Mouse (Mus musculus) hindbrain, embryonic 12.5 days (tissue): ENCODE results near the gene Slc25a47. TPM values are rescaled to one million over a fixed set of nuclear protein-coding genes. Genes with fewer than 3 reads are reported as not detected.

Source experiments
- ATAC-seq: fragments of 200-750 bp; cut with Nextera tagmentation; 2 replicates; pipeline ENCODE4 v1.8.0; 2017; ENCODE audit warnings: moderate TSS enrichment; ENCODE audit not compliant: low FRiP score
- H3K27ac ChIP-seq: fragments of 300-500 bp; sonication (generic); 2 replicates; pipeline ENCODE4 v1.5.1; 2016; ENCODE audit warnings: mild to moderate bottlenecking
- H3K27me3 ChIP-seq: fragments of 300-500 bp; sonication (generic); 2 replicates; pipeline ENCODE4 v1.6.1; 2016; ENCODE audit warnings: mild to moderate bottlenecking
- H3K36me3 ChIP-seq: fragments of 300-500 bp; sonication (generic); 2 replicates; pipeline ENCODE4 v1.6.1; 2016; ENCODE audit warnings: mild to moderate bottlenecking
- H3K4me1 ChIP-seq: fragments of 300-500 bp; sonication (generic); 2 replicates; pipeline ENCODE4 v1.6.1; 2016
- H3K4me2 ChIP-seq: fragments of 300-500 bp; sonication (generic); replicated peaks from 2 replicates; pipeline ENCODE4 v1.6.1; 2016; ENCODE audit warnings: mild to moderate bottlenecking
- H3K4me3 ChIP-seq: fragments of 300-500 bp; sonication (generic); 2 replicates; pipeline ENCODE4 v1.5.1; 2016; ENCODE audit warnings: mild to moderate bottlenecking
- H3K9ac ChIP-seq: fragments of 300-500 bp; sonication (generic); 2 replicates; pipeline ENCODE4 v1.6.1; 2016; ENCODE audit warnings: mild to moderate bottlenecking, moderate library complexity
- H3K9me3 ChIP-seq: fragments of 300-500 bp; sonication (generic); replicated peaks from 2 replicates; pipeline ENCODE4 v1.6.1; 2016; ENCODE audit warnings: mild to moderate bottlenecking
- WGBS: fragments of 180-500 bp; shearing (Covaris S2); methylation state at CpG from one replicate; pipeline ENCODE4 v1.1.7; 2016; 5-methylcytosine and 5-hydroxymethylcytosine counted together
- polyA plus RNA-seq: library from polyadenylated mRNA; unstranded; fragments of >200 nt; fragmentation: Nextera tagmentation; extraction: Ambion mirVana; gene quantifications from 2 replicates; pipeline ENCODE4 v1.2.1, GENCODE M21; 2016

The Slc25a47 gene
- polyA plus RNA-seq, 1 experiment from 2014 or later, result 11.1 TPM

GRCm38 (mm10) chr12:108810309-108810708, 25.5 kb upstream of the Slc25a47 start:
- no peaks in the 10 kb centered on the region for H3K27me3 ChIP-seq
- no peak overlapping the region for H3K4me3 ChIP-seq
- WGBS, result 94% methylated on average over 7 of the region's 7 CpGs
- no peaks in the 10 kb centered on the region for H3K4me1 ChIP-seq
- no peak overlapping the region for H3K9ac ChIP-seq
- H3K9me3 ChIP-seq, result no peaks in the 10 kb centered on the region
- peaks cover 17% of the 10 kb centered on the region for H3K36me3 ChIP-seq
- H3K27ac ChIP-seq, result no peak overlapping the region
- ATAC-seq, result no peak
- H3K4me2 ChIP-seq, result no peak overlapping the region

- H3K4me2 ChIP-seq, result no peak overlapping the region
- ATAC-seq, result no peak
- 52% methylated on average over 2 of the region's 2 CpGs for WGBS
- H3K9ac ChIP-seq, result no peak overlapping the region
- H3K27me3 ChIP-seq, result no peaks in the 10 kb centered on the region
- H3K4me1 ChIP-seq, result no peaks in the 10 kb centered on the region
- H3K9me3 ChIP-seq, result no peaks in the 10 kb centered on the region
- H3K27ac ChIP-seq, result no peak overlapping the region
- peaks cover 19% of the 10 kb centered on the region for H3K36me3 ChIP-seq
- no peak overlapping the region for H3K4me3 ChIP-seq
Observed at GRCm38 (mm10) chr12:108811133-108811532, 24.7 kb upstream of the Slc25a47 start.

GRCm38 (mm10) chr12:108812463-108812862, 23.4 kb upstream of the Slc25a47 start:
- no peak for ATAC-seq
- H3K4me3 ChIP-seq, result no peak overlapping the region
- no peak overlapping the region for H3K27ac ChIP-seq
- H3K4me2 ChIP-seq, result no peak overlapping the region
- WGBS, result 84% methylated on average over 6 of the region's 6 CpGs
- no peaks in the 10 kb centered on the region for H3K27me3 ChIP-seq
- no peak overlapping the region for H3K9ac ChIP-seq
- no peaks in the 10 kb centered on the region for H3K4me1 ChIP-seq
- peaks cover 24% of the 10 kb centered on the region for H3K36me3 ChIP-seq
- H3K9me3 ChIP-seq, result no peaks in the 10 kb centered on the region

GRCm38 (mm10) chr12:108814470-108814869, 21.4 kb upstream of the Slc25a47 start:
- Histone ChIP-seq H3K4me1 (no peaks in the 10 kb centered on the region), H3K9ac (no peak overlapping the region), H3K27me3 (no peaks in the 10 kb centered on the region), H3K4me3 (no peak overlapping the region), H3K9me3 (no peaks in the 10 kb centered on the region), H3K4me2 (no peak overlapping the region), H3K27ac (no peak overlapping the region), H3K36me3 (peaks cover 30% of the 10 kb centered on the region)
- ATAC-seq, result no peak
- 95% methylated on average over 6 of the region's 6 CpGs for WGBS

GRCm38 (mm10) chr12:108816569-108816968, 19.3 kb upstream of the Slc25a47 start:
- H3K4me3 ChIP-seq, result no peak overlapping the region
- H3K9me3 ChIP-seq, result no peaks in the 10 kb centered on the region
- H3K27ac ChIP-seq, result no peak overlapping the region
- H3K4me1 ChIP-seq, result no peaks in the 10 kb centered on the region
- WGBS, result 90% methylated on average over 11 of the region's 11 CpGs
- H3K27me3 ChIP-seq, result no peaks in the 10 kb centered on the region
- ATAC-seq, result no peak
- no peak overlapping the region for H3K9ac ChIP-seq
- no peak overlapping the region for H3K4me2 ChIP-seq
- H3K36me3 ChIP-seq, result peaks cover 31% of the 10 kb centered on the region

- Histone ChIP-seq H3K27me3 (no peaks in the 10 kb centered on the region), H3K9me3 (no peaks in the 10 kb centered on the region), H3K4me1 (no peaks in the 10 kb centered on the region), H3K9ac (no peak overlapping the region), H3K4me2 (no peak overlapping the region), H3K4me3 (no peak overlapping the region), H3K27ac (no peak overlapping the region), H3K36me3 (peaks cover 18% of the 10 kb centered on the region)
- no peak for ATAC-seq
- WGBS, result 91% methylated on average over 4 of the region's 4 CpGs
Observed at GRCm38 (mm10) chr12:108820461-108820860, 15.4 kb upstream of the Slc25a47 start.

- Histone ChIP-seq H3K4me1 (no peaks in the 10 kb centered on the region), H3K4me3 (no peak overlapping the region), H3K36me3 (peaks cover 27% of the 10 kb centered on the region), H3K4me2 (no peak overlapping the region), H3K9ac (no peak overlapping the region), H3K27ac (no peak overlapping the region), H3K27me3 (no peaks in the 10 kb centered on the region), H3K9me3 (no peaks in the 10 kb centered on the region)
- no peak for ATAC-seq
- WGBS, result 80% methylated on average over 8 of the region's 8 CpGs
Observed at GRCm38 (mm10) chr12:108823036-108823435, 12.8 kb upstream of the Slc25a47 start.

GRCm38 (mm10) chr12:108824225-108824874, 11.5 kb upstream of the Slc25a47 start:
- Histone ChIP-seq H3K36me3 (peaks cover 26% of the 10 kb centered on the region), H3K4me1 (no peaks in the 10 kb centered on the region; the same call in 1 of the 2 replicates), H3K27ac (no peak overlapping the region), H3K4me2 (no peak overlapping the region), H3K9me3 (no peaks in the 10 kb centered on the region), H3K27me3 (no peaks in the 10 kb centered on the region), H3K9ac (no peak overlapping the region), H3K4me3 (no peak overlapping the region)
- no peak for ATAC-seq
- 94% methylated on average over 15 of the region's 15 CpGs for WGBS

GRCm38 (mm10) chr12:108825561-108826224, 10.2 kb upstream of the Slc25a47 start:
- no peaks in the 10 kb centered on the region for H3K27me3 ChIP-seq
- peaks cover 23% of the 10 kb centered on the region for H3K36me3 ChIP-seq
- H3K9me3 ChIP-seq, result no peaks in the 10 kb centered on the region
- 89% methylated on average over 13 of the region's 13 CpGs for whole genome bisulfite sequencing
- H3K27ac ChIP-seq, result no peak overlapping the region
- no peak overlapping the region for H3K4me2 ChIP-seq
- H3K9ac ChIP-seq, result no peak overlapping the region
- H3K4me3 ChIP-seq, result no peak overlapping the region
- ATAC-seq, result no peak
- H3K4me1 ChIP-seq, result no peaks in the 10 kb centered on the region; the same call in 1 of the 2 replicates

GRCm38 (mm10) chr12:108826282-108826957, 9.4 kb upstream of the Slc25a47 start:
- Histone ChIP-seq H3K27me3 (no peaks in the 10 kb centered on the region), H3K36me3 (peaks cover 23% of the 10 kb centered on the region), H3K4me2 (no peak overlapping the region), H3K9me3 (no peaks in the 10 kb centered on the region), H3K4me3 (no peak overlapping the region), H3K9ac (no peak overlapping the region), H3K27ac (no peak overlapping the region), H3K4me1 (no peaks in the 10 kb centered on the region; the same call in 1 of the 2 replicates)
- WGBS, result 94% methylated on average over 19 of the region's 19 CpGs
- no peak for ATAC-seq

GRCm38 (mm10) chr12:108826958-108827535, 8.8 kb upstream of the Slc25a47 start:
- H3K4me1 ChIP-seq, result peaks cover 3% of the 10 kb centered on the region
- peaks cover 23% of the 10 kb centered on the region for H3K36me3 ChIP-seq
- no peaks in the 10 kb centered on the region for H3K9me3 ChIP-seq
- WGBS, result 96% methylated on average over 28 of the region's 28 CpGs
- no peak overlapping the region for H3K27ac ChIP-seq
- H3K27me3 ChIP-seq, result no peaks in the 10 kb centered on the region
- no peak overlapping the region for H3K4me2 ChIP-seq
- H3K4me3 ChIP-seq, result no peak overlapping the region
- no peak for ATAC-seq
- H3K9ac ChIP-seq, result no peak overlapping the region

- Histone ChIP-seq H3K4me3 (no peak overlapping the region), H3K4me1 (peaks cover 9% of the 10 kb centered on the region), H3K9me3 (no peaks in the 10 kb centered on the region), H3K9ac (no peak overlapping the region), H3K36me3 (peaks cover 23% of the 10 kb centered on the region), H3K27me3 (no peaks in the 10 kb centered on the region), H3K4me2 (no peak overlapping the region), H3K27ac (no peak overlapping the region)
- no peak for ATAC-seq
- WGBS, result 97% methylated on average over 6 of the region's 6 CpGs
Observed at GRCm38 (mm10) chr12:108827641-108828040, 8.2 kb upstream of the Slc25a47 start.
